Mouse (Mus musculus): ENCODE data around the gene Pld5. TPM values are rescaled to one million over a fixed set of nuclear protein-coding genes. Genes with fewer than 3 reads are reported as not detected.
"Not testable (repeated sequence)": the region's sequence is repeated elsewhere in the genome, so short reads cannot be mapped to it uniquely, and the experiment has no call there.

Gene Pld5
- polyA plus RNA-seq, 1 experiment from 2014 or later, result 0.27 TPM

GRCm38 (mm10) chr1:176000599-176000998 is 274.5 kb downstream of the Pld5 start:
- Histone ChIP-seq H3K9me3 (ENCODE audit: control insufficient read depth) (no peaks in the 10 kb centered on the region), H3K9ac (ENCODE audit: low read depth, low read length) (no peak overlapping the region)
- 55% methylated on average over 5 of the region's 5 CpGs for WGBS

GRCm38 (mm10) chr1:175997076-175997651 is 277.9 kb downstream of the Pld5 start:
- no peak for TF ChIP-seq CTCF (IDR thresholded peaks at IDR 0.05; ENCODE audit: low read depth)
- Histone ChIP-seq H3K4me1 (replicated peaks; ENCODE audit: control insufficient read depth, insufficient read depth, low read length) (no peaks in the 10 kb centered on the region), H3K9ac (ENCODE audit: low read depth, low read length) (no peak overlapping the region), H3K27ac (ENCODE audit: low read depth, low read length) (no peak overlapping the region), H3K4me3 (ENCODE audit: low read depth, low read length) (no peak overlapping the region), H3K27me3 (replicated peaks; ENCODE audit: control insufficient read depth, insufficient read depth, low read length) (no peaks in the 10 kb centered on the region), H3K9me3 (ENCODE audit: control insufficient read depth) (no peaks in the 10 kb centered on the region), H3K36me3 (ENCODE audit: control insufficient read depth, insufficient read depth) (no peaks in the 10 kb centered on the region), H3K4me2 (replicated peaks; ENCODE audit: low read depth) (no peak overlapping the region)
- no peak for ATAC-seq
- 79% methylated on average over 7 of the region's 7 CpGs for WGBS

More at GRCm38 (mm10) chr1:176000599-176000998, 274.5 kb downstream of the Pld5 start:
- TF ChIP-seq CTCF (IDR thresholded peaks at IDR 0.05; ENCODE audit: low read depth), result no peak
- no peaks in the 10 kb centered on the region for H3K36me3 ChIP-seq (ENCODE audit: control insufficient read depth, insufficient read depth)
- no peaks in the 10 kb centered on the region for H3K27me3 ChIP-seq (replicated peaks; ENCODE audit: control insufficient read depth, insufficient read depth, low read length)
- H3K4me2 ChIP-seq (replicated peaks; ENCODE audit: low read depth), result no peak overlapping the region
- H3K27ac ChIP-seq (ENCODE audit: low read depth, low read length), result no peak overlapping the region
- H3K4me3 ChIP-seq (ENCODE audit: low read depth, low read length), result no peak overlapping the region
- no peak for ATAC-seq
- H3K4me1 ChIP-seq (replicated peaks; ENCODE audit: control insufficient read depth, insufficient read depth, low read length), result no peaks in the 10 kb centered on the region

GRCm38 (mm10) chr1:175988912-175989311 is 286.2 kb downstream of the Pld5 start:
- Histone ChIP-seq H3K4me1 (replicated peaks; ENCODE audit: control insufficient read depth, insufficient read depth, low read length) (no peaks in the 10 kb centered on the region), H3K9me3 (ENCODE audit: control insufficient read depth) (no peaks in the 10 kb centered on the region), H3K27me3 (replicated peaks; ENCODE audit: control insufficient read depth, insufficient read depth, low read length) (no peaks in the 10 kb centered on the region), H3K4me2 (replicated peaks; ENCODE audit: low read depth) (no peak overlapping the region), H3K4me3 (ENCODE audit: low read depth, low read length) (no peak overlapping the region), H3K36me3 (ENCODE audit: control insufficient read depth, insufficient read depth) (no peaks in the 10 kb centered on the region), H3K27ac (ENCODE audit: low read depth, low read length) (no peak overlapping the region), H3K9ac (ENCODE audit: low read depth, low read length) (no peak overlapping the region)
- WGBS, result 60% methylated on average over 4 of the region's 4 CpGs
- no peak for TF ChIP-seq CTCF (IDR thresholded peaks at IDR 0.05; ENCODE audit: low read depth)
- ATAC-seq, result no peak

GRCm38 (mm10) chr1:175988448-175988847 is 286.7 kb downstream of the Pld5 start:
- Histone ChIP-seq H3K9ac (ENCODE audit: low read depth, low read length) (no peak overlapping the region), H3K4me3 (ENCODE audit: low read depth, low read length) (no peak overlapping the region), H3K36me3 (ENCODE audit: control insufficient read depth, insufficient read depth) (no peaks in the 10 kb centered on the region), H3K9me3 (ENCODE audit: control insufficient read depth) (no peaks in the 10 kb centered on the region), H3K4me1 (replicated peaks; ENCODE audit: control insufficient read depth, insufficient read depth, low read length) (no peaks in the 10 kb centered on the region), H3K27me3 (replicated peaks; ENCODE audit: control insufficient read depth, insufficient read depth, low read length) (no peaks in the 10 kb centered on the region), H3K27ac (ENCODE audit: low read depth, low read length) (no peak overlapping the region), H3K4me2 (replicated peaks; ENCODE audit: low read depth) (no peak overlapping the region)
- no peak for ATAC-seq
- no peak for TF ChIP-seq CTCF (IDR thresholded peaks at IDR 0.05; ENCODE audit: low read depth)
- WGBS, result 90% methylated on average over 5 of the region's 5 CpGs

GRCm38 (mm10) chr1:175979014-175979413 is 296.1 kb downstream of the Pld5 start, which contains the start of gene Rbm8a2:
Gene Rbm8a2, minus strand, starts transcription at chr1:175979114.
- H3K9ac ChIP-seq (ENCODE audit: low read depth, low read length); H3K4me2 ChIP-seq (replicated peaks; ENCODE audit: low read depth); ATAC-seq; H3K4me1 ChIP-seq (replicated peaks; ENCODE audit: control insufficient read depth, insufficient read depth, low read length); H3K9me3 ChIP-seq (ENCODE audit: control insufficient read depth); H3K27me3 ChIP-seq (replicated peaks; ENCODE audit: control insufficient read depth, insufficient read depth, low read length); H3K4me3 ChIP-seq (ENCODE audit: low read depth, low read length); H3K27ac ChIP-seq (ENCODE audit: low read depth, low read length); H3K36me3 ChIP-seq (ENCODE audit: control insufficient read depth, insufficient read depth): not testable (repeated sequence)
- 92% methylated on average over 7 of the region's 7 CpGs for WGBS

- no peak overlapping the region for H3K27ac ChIP-seq (ENCODE audit: low read depth, low read length)
- no peak overlapping the region for H3K4me2 ChIP-seq (replicated peaks; ENCODE audit: low read depth)
- WGBS, result 84% methylated on average over 5 of the region's 5 CpGs
- no peaks in the 10 kb centered on the region for H3K9me3 ChIP-seq (ENCODE audit: control insufficient read depth)
- no peak overlapping the region for H3K9ac ChIP-seq (ENCODE audit: low read depth, low read length)
- no peak for ATAC-seq
- H3K36me3 ChIP-seq (ENCODE audit: control insufficient read depth, insufficient read depth), result no peaks in the 10 kb centered on the region
- TF ChIP-seq CTCF (IDR thresholded peaks at IDR 0.05; ENCODE audit: low read depth), result no peak
- no peaks in the 10 kb centered on the region for H3K27me3 ChIP-seq (replicated peaks; ENCODE audit: control insufficient read depth, insufficient read depth, low read length)
- H3K4me3 ChIP-seq (ENCODE audit: low read depth, low read length), result no peak overlapping the region
- H3K4me1 ChIP-seq (replicated peaks; ENCODE audit: control insufficient read depth, insufficient read depth, low read length), result no peaks in the 10 kb centered on the region
Measured at GRCm38 (mm10) chr1:175970710-175971109, 304.4 kb downstream of the Pld5 start.

Measured in intestine, postnatal 0 days (tissue).